Mouse (Mus musculus): ENCODE data around the gene Itpr3. TPM values are rescaled to one million over a fixed set of nuclear protein-coding genes. Genes with fewer than 3 reads are reported as not detected.

Gene Itpr3
- polyA plus RNA-seq, 1 experiment from 2014 or later, result 10.8 TPM

DNA sequence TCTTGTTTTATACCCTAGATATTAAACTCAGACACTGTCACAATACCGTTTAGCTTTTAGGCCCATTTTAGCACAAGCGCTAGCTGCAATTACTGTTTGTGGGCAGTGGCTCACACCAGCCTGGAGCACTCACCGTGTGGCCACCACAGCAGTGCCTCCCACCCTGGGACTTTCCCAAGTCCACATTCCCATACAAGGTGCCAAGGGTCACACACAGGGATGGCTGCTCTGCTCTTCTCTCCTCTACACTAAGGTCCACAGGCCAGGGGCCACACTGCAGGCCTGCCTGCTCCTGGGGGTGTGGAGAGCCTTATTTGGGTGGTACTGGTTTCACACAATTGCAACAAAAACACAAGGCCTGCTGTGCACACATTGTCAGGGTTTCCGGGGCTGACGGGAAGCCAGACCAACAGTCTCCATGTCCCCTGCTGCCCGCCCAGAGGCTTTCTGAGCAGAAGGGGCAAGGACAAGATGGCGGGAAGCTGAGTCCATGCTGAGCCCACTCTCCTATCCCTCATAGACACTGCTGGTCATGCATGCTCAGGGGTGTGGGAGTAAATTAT is 66.8 kb downstream of the Itpr3 start:
- no peak overlapping the region for H3K4me3 ChIP-seq (replicated peaks)
- no peaks in the 10 kb centered on the region for H3K27me3 ChIP-seq (replicated peaks)
- H3K36me3 ChIP-seq, result peaks cover 32% of the 10 kb centered on the region
- WGBS, result 88% methylated on average over 7 of the region's 7 CpGs
- no peak overlapping the region for H3K27ac ChIP-seq
- H3K9me3 ChIP-seq, result no peaks in the 10 kb centered on the region
- ATAC-seq (ENCODE audit: insufficient read depth, low FRiP score, low read depth), result no peak; the same call in 1 of the 2 replicates
- H3K9ac ChIP-seq, result no peak overlapping the region
- no peak overlapping the region for H3K4me2 ChIP-seq
- peaks cover 24% of the 10 kb centered on the region for H3K4me1 ChIP-seq

GRCm38 (mm10) chr17:27125185-27125584 is 68.1 kb downstream of the Itpr3 start:
- H3K9ac ChIP-seq, result no peak overlapping the region
- peaks cover 32% of the 10 kb centered on the region for H3K36me3 ChIP-seq
- ATAC-seq (ENCODE audit: insufficient read depth, low FRiP score, low read depth), result no peak
- H3K4me2 ChIP-seq, result no peak overlapping the region
- 0 out of 2 replicates have a peak overlapping the region, but pooled peaks have one; percentile 12 for H3K27ac ChIP-seq
- WGBS, result 36% methylated on average over 12 of the region's 12 CpGs
- H3K9me3 ChIP-seq, result no peaks in the 10 kb centered on the region
- no peaks in the 10 kb centered on the region for H3K27me3 ChIP-seq (replicated peaks)
- peaks cover 33% of the 10 kb centered on the region for H3K4me1 ChIP-seq
- no peak overlapping the region for H3K4me3 ChIP-seq (replicated peaks)

DNA sequence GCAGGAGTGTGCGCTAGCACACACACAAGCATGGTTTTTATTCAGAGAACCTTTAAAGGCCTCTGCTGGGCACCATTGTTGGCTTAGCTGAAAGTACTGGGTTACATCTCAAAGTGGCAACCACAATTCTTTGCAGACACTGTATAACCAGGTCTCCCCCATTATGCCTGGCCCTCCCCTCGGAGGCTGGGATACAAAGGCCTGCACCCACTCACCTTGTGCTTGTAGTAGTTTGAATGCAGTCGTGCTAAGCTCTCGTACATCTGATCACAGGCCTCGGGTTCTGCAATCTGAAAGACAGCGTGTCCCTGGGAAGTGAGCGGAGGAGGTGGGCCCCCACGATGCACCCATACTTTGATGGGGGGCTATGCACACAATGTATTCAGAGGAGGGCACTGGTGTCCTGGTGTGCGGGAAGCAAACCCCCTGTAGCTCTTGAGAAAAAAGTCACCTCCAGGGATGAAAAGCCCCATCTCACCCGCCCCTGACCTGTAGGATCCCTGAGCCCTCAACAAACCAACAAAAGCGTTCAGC is 68.6 kb downstream of the Itpr3 start:
- Histone ChIP-seq H3K27me3 (replicated peaks) (no peaks in the 10 kb centered on the region), H3K4me2 (no peak overlapping the region), H3K4me1 (peaks cover 33% of the 10 kb centered on the region), H3K36me3 (peaks cover 32% of the 10 kb centered on the region), H3K4me3 (replicated peaks) (no peak overlapping the region), H3K9me3 (no peaks in the 10 kb centered on the region), H3K27ac (no peak overlapping the region), H3K9ac (no peak overlapping the region)
- 87% methylated on average over 11 of the region's 11 CpGs for WGBS
- ATAC-seq (ENCODE audit: insufficient read depth, low FRiP score, low read depth), result no peak

DNA sequence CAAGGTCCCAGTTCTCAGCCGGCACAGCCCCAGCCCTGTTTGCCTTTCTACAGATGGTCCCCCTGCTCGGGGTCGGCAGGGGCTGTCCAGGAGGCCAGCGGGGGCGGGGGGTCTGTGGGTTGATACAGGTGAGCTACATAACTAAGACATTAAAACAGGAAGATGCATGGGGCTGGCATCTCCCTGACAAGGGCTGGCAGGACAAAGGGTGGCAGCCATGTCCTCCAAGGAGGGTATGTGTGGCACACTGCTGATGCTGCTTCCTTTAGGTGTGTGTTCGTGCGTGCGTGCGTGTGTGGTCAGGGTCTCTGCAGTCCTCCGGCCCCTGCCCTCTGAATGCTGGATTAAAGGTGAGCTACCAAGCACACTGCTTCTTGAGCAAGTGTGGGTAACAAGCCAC is 69.9 kb downstream of the Itpr3 start:
- Histone ChIP-seq H3K27ac (no peak overlapping the region), H3K4me3 (replicated peaks) (no peak overlapping the region), H3K9ac (no peak overlapping the region), H3K27me3 (replicated peaks) (no peaks in the 10 kb centered on the region), H3K4me1 (peaks cover 36% of the 10 kb centered on the region), H3K9me3 (no peaks in the 10 kb centered on the region), H3K4me2 (no peak overlapping the region), H3K36me3 (peaks cover 25% of the 10 kb centered on the region)
- WGBS, result 65% methylated on average over 10 of the region's 10 CpGs
- no peak for ATAC-seq (ENCODE audit: insufficient read depth, low FRiP score, low read depth)

- Histone ChIP-seq H3K4me3 (replicated peaks) (no peak overlapping the region), H3K27ac (no peak overlapping the region), H3K27me3 (replicated peaks) (no peaks in the 10 kb centered on the region), H3K4me1 (peaks cover 37% of the 10 kb centered on the region), H3K4me2 (no peak overlapping the region), H3K9me3 (no peaks in the 10 kb centered on the region), H3K36me3 (peaks cover 13% of the 10 kb centered on the region; the same call in 1 of the 2 replicates), H3K9ac (no peak overlapping the region)
- no peak; the same call in 1 of the 2 replicates for ATAC-seq (ENCODE audit: insufficient read depth, low FRiP score, low read depth)
- WGBS, result 83% methylated on average over 5 of the region's 5 CpGs
Observed at GRCm38 (mm10) chr17:27128189-27128588, 71.1 kb downstream of the Itpr3 start.

GRCm38 (mm10) chr17:27129291-27129690 is 72.2 kb downstream of the Itpr3 start:
- H3K9me3 ChIP-seq, result no peaks in the 10 kb centered on the region
- H3K36me3 ChIP-seq, result peaks cover 8% of the 10 kb centered on the region; the same call in 1 of the 2 replicates
- no peak overlapping the region for H3K27ac ChIP-seq
- no peaks in the 10 kb centered on the region for H3K27me3 ChIP-seq (replicated peaks)
- 77% methylated on average over 13 of the region's 13 CpGs for WGBS
- H3K4me1 ChIP-seq, result peaks cover 42% of the 10 kb centered on the region
- no peak overlapping the region for H3K9ac ChIP-seq
- H3K4me3 ChIP-seq (replicated peaks), result no peak overlapping the region
- ATAC-seq (ENCODE audit: insufficient read depth, low FRiP score, low read depth), result no peak
- H3K4me2 ChIP-seq, result no peak overlapping the region

DNA sequence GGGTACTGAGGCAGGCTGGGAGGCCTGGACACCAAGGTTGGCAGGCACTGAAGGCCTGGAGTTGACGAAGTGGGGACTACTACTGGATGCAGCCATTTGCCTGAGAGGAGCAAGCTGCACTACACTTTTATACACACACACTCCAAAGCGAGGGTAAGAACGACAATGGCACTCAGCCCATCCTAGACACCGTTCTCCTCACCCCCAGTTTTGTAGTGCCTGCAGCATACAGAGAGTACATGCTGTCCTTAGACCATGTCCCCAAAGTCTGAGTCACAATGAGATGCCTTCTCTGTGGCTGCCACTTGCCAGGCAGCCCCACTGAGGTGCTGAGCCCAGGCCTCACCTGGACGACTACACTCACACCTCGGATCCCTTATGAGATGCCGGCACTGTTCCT is 72.7 kb downstream of the Itpr3 start:
- Histone ChIP-seq H3K27ac (no peak overlapping the region), H3K36me3 (peaks cover 7% of the 10 kb centered on the region; the same call in 1 of the 2 replicates), H3K9ac (no peak overlapping the region), H3K9me3 (no peaks in the 10 kb centered on the region), H3K27me3 (replicated peaks) (no peaks in the 10 kb centered on the region), H3K4me1 (peaks cover 42% of the 10 kb centered on the region), H3K4me2 (no peak overlapping the region), H3K4me3 (replicated peaks) (no peak overlapping the region)
- no peak for ATAC-seq (ENCODE audit: insufficient read depth, low FRiP score, low read depth)
- WGBS, result 71% methylated on average over 7 of the region's 7 CpGs

DNA sequence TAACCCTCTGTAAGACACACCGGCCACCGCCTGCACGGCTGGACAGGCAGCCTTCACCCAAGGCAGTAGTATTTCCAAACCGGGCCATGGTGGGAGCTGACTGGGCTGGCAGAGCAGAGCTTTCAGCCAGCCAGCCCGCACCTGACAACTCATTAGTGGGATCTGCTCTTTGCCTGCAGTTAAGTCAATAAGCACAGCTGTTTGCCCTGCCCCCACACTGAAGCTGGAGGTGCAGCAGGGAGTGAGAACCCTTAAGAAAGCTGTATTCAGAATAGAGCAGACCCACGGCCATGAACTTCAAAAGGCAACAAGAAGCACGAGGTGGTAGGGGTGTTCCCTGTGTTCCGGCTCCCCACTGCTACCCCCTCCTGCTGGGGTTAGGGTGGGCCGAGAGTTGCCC is 73.1 kb downstream of the Itpr3 start:
- Histone ChIP-seq H3K9ac (no peak overlapping the region), H3K36me3 (peaks cover 5% of the 10 kb centered on the region; the same call in 1 of the 2 replicates)
- 39% methylated on average over 9 of the region's 9 CpGs for WGBS

GRCm38 (mm10) chr17:27131240-27131665 is 74.1 kb downstream of the Itpr3 start:
- Histone ChIP-seq H3K27me3 (replicated peaks) (no peaks in the 10 kb centered on the region), H3K4me1 (peaks cover 45% of the 10 kb centered on the region), H3K9me3 (no peaks in the 10 kb centered on the region), H3K36me3 (no peaks in the 10 kb centered on the region), H3K4me3 (replicated peaks) (no peak overlapping the region), H3K4me2 (no peak overlapping the region), H3K27ac (no peak overlapping the region), H3K9ac (no peak overlapping the region)
- 75% methylated on average over 10 of the region's 10 CpGs for WGBS
- ATAC-seq (ENCODE audit: insufficient read depth, low FRiP score, low read depth), result no peak

More for the DNA sequence above, 73.1 kb downstream of the Itpr3 start:
- peaks cover 43% of the 10 kb centered on the region for H3K4me1 ChIP-seq
- H3K9me3 ChIP-seq, result no peaks in the 10 kb centered on the region
- no peak overlapping the region for H3K4me3 ChIP-seq (replicated peaks)
- no peak overlapping the region for H3K27ac ChIP-seq
- H3K4me2 ChIP-seq, result no peak overlapping the region
- no peaks in the 10 kb centered on the region for H3K27me3 ChIP-seq (replicated peaks)
- ATAC-seq (ENCODE audit: insufficient read depth, low FRiP score, low read depth), result no peak

DNA sequence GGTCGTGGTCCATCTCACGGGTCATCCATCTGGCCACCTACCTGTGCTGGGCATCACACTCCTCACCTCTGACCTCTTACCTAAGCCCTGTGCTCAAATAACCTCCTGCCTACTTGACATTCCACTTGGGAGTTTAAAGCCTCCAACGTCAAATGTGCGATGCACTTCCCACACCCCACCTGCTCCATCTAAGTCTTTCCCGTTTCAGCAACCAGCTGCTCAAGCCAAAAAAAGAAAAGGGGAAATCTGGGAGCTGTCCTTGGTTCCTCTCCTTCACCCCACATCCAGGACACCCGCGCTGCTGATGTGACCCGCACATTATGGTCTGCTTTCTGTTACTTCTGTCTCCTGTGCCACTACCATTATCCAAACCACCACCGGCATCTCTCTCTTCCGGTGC is 75.1 kb downstream of the Itpr3 start:
- H3K9me3 ChIP-seq, result no peaks in the 10 kb centered on the region
- no peak overlapping the region for H3K4me2 ChIP-seq
- H3K27ac ChIP-seq, result no peak overlapping the region
- H3K4me1 ChIP-seq, result peaks cover 45% of the 10 kb centered on the region
- no peaks in the 10 kb centered on the region for H3K36me3 ChIP-seq
- no peaks in the 10 kb centered on the region for H3K27me3 ChIP-seq (replicated peaks)
- ATAC-seq (ENCODE audit: insufficient read depth, low FRiP score, low read depth), result no peak
- 86% methylated on average over 10 of the region's 10 CpGs for WGBS
- no peak overlapping the region for H3K4me3 ChIP-seq (replicated peaks)
- H3K9ac ChIP-seq, result no peak overlapping the region

- peak within 1 kb of the TSS; percentile 52; the same call in 1 of the 2 replicates for H3K9ac ChIP-seq
- no peaks in the 10 kb centered on the region for H3K36me3 ChIP-seq
- H3K27me3 ChIP-seq (replicated peaks), result 0 out of 2 replicates have a peak, but pooled peaks cover 4% of the 10 kb centered on the region
- WGBS, result 1% methylated on average over 46 of the region's 46 CpGs
- 0 out of 2 replicates have a peak within 1 kb of the TSS, but pooled peaks have one; percentile 63 for H3K27ac ChIP-seq
- H3K9me3 ChIP-seq, result no peaks in the 10 kb centered on the region
- peak within 1 kb of the TSS; percentile 84 for H3K4me3 ChIP-seq (replicated peaks)
- peak; percentile 94 for ATAC-seq (ENCODE audit: insufficient read depth, low FRiP score, low read depth)
- peaks cover 42% of the 10 kb centered on the region for H3K4me1 ChIP-seq
- H3K4me2 ChIP-seq, result peak within 1 kb of the TSS; percentile 63
Observed at GRCm38 (mm10) chr17:27133551-27134141, 76.5 kb downstream of the Itpr3 start, which contains the start of gene Uqcc2. Gene Uqcc2 (minus strand): TSS chr17:27133916.

- peaks cover 39% of the 10 kb centered on the region for H3K4me1 ChIP-seq
- no peak overlapping the region for H3K9ac ChIP-seq
- H3K36me3 ChIP-seq, result no peaks in the 10 kb centered on the region
- H3K27ac ChIP-seq, result no peak overlapping the region
- no peaks in the 10 kb centered on the region for H3K9me3 ChIP-seq
- 30% methylated on average over 8 of the region's 9 CpGs for WGBS
- ATAC-seq (ENCODE audit: insufficient read depth, low FRiP score, low read depth), result no peak
- peak overlapping the region; percentile 63 for H3K4me2 ChIP-seq
- H3K27me3 ChIP-seq (replicated peaks), result 0 out of 2 replicates have a peak, but pooled peaks cover 4% of the 10 kb centered on the region
- peak overlapping the region; percentile 84 for H3K4me3 ChIP-seq (replicated peaks)
Observed at GRCm38 (mm10) chr17:27134187-27134586, 77.1 kb downstream of the Itpr3 start.

Data from stomach, embryonic 15.5 days (tissue).